Mouse (Mus musculus) embryonic facial prominence, embryonic 14.5 days (tissue): ENCODE measurements around the gene Klk1b16. TPM values are rescaled to one million over a fixed set of nuclear protein-coding genes. Genes with fewer than 3 reads are reported as not detected.

Source experiments
- polyA plus RNA-seq: library from polyadenylated mRNA; unstranded; fragments of >200 nt; fragmentation: Nextera tagmentation; extraction: Ambion mirVana; gene quantifications from 2 replicates; pipeline ENCODE4 v1.2.1, GENCODE M21; 2014

Klk1b16 gene
- polyA plus RNA-seq, 1 experiment from 2014 or later, result not detected

Other genes starting within 250 kb of the Klk1b16 start
- gene Klk15, start 203.0 kb upstream of the Klk1b16 start, polyA plus RNA-seq, result not detected in 2 replicates
- not detected in 2 replicates for gene Klk1b8, start 186.1 kb upstream of the Klk1b16 start, polyA plus RNA-seq
- gene Klk1b1, start 170.0 kb upstream of the Klk1b16 start, polyA plus RNA-seq, result not detected in 2 replicates
- not detected in 2 replicates for gene Klk1b9, start 160.7 kb upstream of the Klk1b16 start, polyA plus RNA-seq
- not detected in 2 replicates for gene Klk1b11, start 140.9 kb upstream of the Klk1b16 start, polyA plus RNA-seq
- gene Klk1b26, start 124.6 kb upstream of the Klk1b16 start, polyA plus RNA-seq, result 1.2 and 2.2 TPM in 2 replicates
- not detected in 2 replicates for gene Klk1b27, start 84.5 kb upstream of the Klk1b16 start, polyA plus RNA-seq
- gene Klk1b21, start 34.4 kb upstream of the Klk1b16 start, polyA plus RNA-seq, result not detected in 2 replicates
- gene Klk1b22, start 24.1 kb upstream of the Klk1b16 start, polyA plus RNA-seq, result not detected in 2 replicates
- not detected in 2 replicates for gene Klk1b24, start 51.5 kb downstream of the Klk1b16 start, polyA plus RNA-seq
- not detected in 2 replicates for gene Klk1b3, start 61.4 kb downstream of the Klk1b16 start, polyA plus RNA-seq
- gene Klk1b4, start 70.7 kb downstream of the Klk1b16 start, polyA plus RNA-seq, result not detected in 2 replicates
- gene Klk1b5, start 79.2 kb downstream of the Klk1b16 start, polyA plus RNA-seq, result not detected in 2 replicates
- not detected in 2 replicates for gene Klk1, start 88.6 kb downstream of the Klk1b16 start, polyA plus RNA-seq
- gene Gm36864, start 99.4 kb downstream of the Klk1b16 start, polyA plus RNA-seq, result not detected in 2 replicates
- gene 1700028J19Rik, start 109.9 kb downstream of the Klk1b16 start, polyA plus RNA-seq, result 0.83 and 1.1 TPM in 2 replicates
- 117 and 144 TPM in 2 replicates for gene 2410002F23Rik, start 110.0 kb downstream of the Klk1b16 start, polyA plus RNA-seq
- gene Acp4, start 120.6 kb downstream of the Klk1b16 start, polyA plus RNA-seq, result 0.92 and 0.96 TPM in 2 replicates
- not detected in 2 replicates for gene Gm15517, start 124.7 kb downstream of the Klk1b16 start, polyA plus RNA-seq
- gene Clec11a, start 170.1 kb downstream of the Klk1b16 start, polyA plus RNA-seq, result 27.3 and 34.6 TPM in 2 replicates
- gene Shank1, start 173.5 kb downstream of the Klk1b16 start, polyA plus RNA-seq, result 3.6 and 3.7 TPM in 2 replicates
- 2.4 and 2.6 TPM in 2 replicates for gene Syt3, start 247.3 kb downstream of the Klk1b16 start, polyA plus RNA-seq
- gene 1700008O03Rik, start 249.1 kb downstream of the Klk1b16 start, polyA plus RNA-seq, result 0.33 and 0.80 TPM in 2 replicates